Comparison of ENCODE assay signal across 8 mouse cellular contexts in genomic region chr14:40894576-40895247, GRCm38 (mm10). TPM values are rescaled to one million over a fixed set of nuclear protein-coding genes. Genes with fewer than 3 reads are reported as not detected.
A peak's percentile ranks its signal among the peaks of the same experiment; 100 is the strongest.
DNase-seq lines count a peak whose midpoint lies in the region; ATAC-seq and TF ChIP-seq lines count a peak whose summit lies in the region.

No protein-coding gene starts in this region.

- no peak for TF ChIP-seq POLR2A in cerebellum, adult 2 months (IDR thresholded peaks at IDR 0.05; ENCODE audit: borderline replicate concordance, insufficient read depth, low read length)
- TF ChIP-seq POLR2A in thymus, adult 2 months (IDR thresholded peaks at IDR 0.05; ENCODE audit: control insufficient read depth, extremely low read depth, insufficient read depth, low read length, poor library complexity): no peak

- no peaks in the 10 kb centered on the region for H3K9me3 ChIP-seq in lung, embryonic 14.5 days (ENCODE audit: low read depth, low read length)

- H3K4me2 ChIP-seq in lung, embryonic 14.5 days: peak overlapping the region; percentile 53

- no peaks in the 10 kb centered on the region for H3K27me3 ChIP-seq in cerebellum, adult 2 months (ENCODE audit: control insufficient read depth, insufficient read depth, low read length)
- H3K27me3 ChIP-seq in lung, embryonic 14.5 days (ENCODE audit: insufficient read depth, low read length): no peaks in the 10 kb centered on the region
- no peaks in the 10 kb centered on the region for H3K27me3 ChIP-seq in thymus, adult 2 months (ENCODE audit: control insufficient read depth, insufficient read depth, low read length)

- H3K36me3 ChIP-seq in lung, embryonic 14.5 days (ENCODE audit: insufficient read depth): no peaks in the 10 kb centered on the region
- H3K36me3 ChIP-seq in thymus, adult 2 months (ENCODE audit: control insufficient read depth, insufficient read depth, low read length): no peaks in the 10 kb centered on the region

- no peaks in the 10 kb centered on the region for H3K4me1 ChIP-seq in cerebellum, adult 2 months (ENCODE audit: control insufficient read depth, insufficient read depth, low read length)
- 0 out of 2 replicates have a peak, but pooled peaks cover 3% of the 10 kb centered on the region for H3K4me1 ChIP-seq in lung, embryonic 14.5 days (ENCODE audit: insufficient read depth)
- H3K4me1 ChIP-seq in thymus, adult 2 months (replicated peaks; ENCODE audit: control insufficient read depth, insufficient read depth, low read length): no peaks in the 10 kb centered on the region

- no peak overlapping the region for H3K4me3 ChIP-seq in cerebellum, adult 2 months (replicated peaks; ENCODE audit: insufficient read depth, low read depth, low read length)
- H3K4me3 ChIP-seq in lung, embryonic 14.5 days (ENCODE audit: low read depth, low read length): no peak overlapping the region
- H3K4me3 ChIP-seq in thymus, adult 2 months (ENCODE audit: control insufficient read depth, insufficient read depth, low read length): no peak overlapping the region

- H3K27ac ChIP-seq in cerebellum, adult 2 months (ENCODE audit: insufficient read depth, low read length): no peak overlapping the region
- H3K27ac ChIP-seq in lung, embryonic 14.5 days (ENCODE audit: low read depth): no peak overlapping the region
- no peak overlapping the region for H3K27ac ChIP-seq in thymus, adult 2 months (ENCODE audit: control insufficient read depth, insufficient read depth, low read length)

- 14% methylated on average over 23 of the region's 23 CpGs for WGBS in cerebellum, adult 2 months
- WGBS in lung, embryonic 14.5 days: 9% methylated on average over 23 of the region's 23 CpGs
- 18% methylated on average over 23 of the region's 23 CpGs for WGBS in thymus, adult 2 months

- DNase-seq in MEL-GATA-1-ER (ENCODE audit: extremely low read depth, low read depth): peak; percentile 22
- DNase-seq in cerebellum, adult 2 months: peak; percentile 61 to 70
- peak; percentile 72 for DNase-seq in forelimb bud, embryonic 11.5 days (ENCODE audit: low read depth, low spot score)
- DNase-seq in heart, postnatal 4 days: peak; percentile 84
- peak; percentile 61 to 84 for DNase-seq in layer of hippocampus, adult 8-10 months (ENCODE audit: low spot score in 2 of 2)
- peak; percentile 87 for DNase-seq in lung, embryonic 14.5 days
- peak; percentile 58 for DNase-seq in ovary, adult 18-20 months (ENCODE audit: low spot score)
- DNase-seq in thymus, adult 2 months: peak; percentile 69

- peak; percentile 81 for TF ChIP-seq CTCF in cerebellum, adult 2 months (IDR thresholded peaks at IDR 0.05; ENCODE audit: borderline replicate concordance, insufficient read depth, low read depth, low read length)
- TF ChIP-seq CTCF in lung, embryonic 14.5 days (IDR thresholded peaks at IDR 0.05; ENCODE audit: low read depth): peak; percentile 95
- peak; percentile 87 for TF ChIP-seq CTCF in thymus, adult 2 months (IDR thresholded peaks at IDR 0.05; ENCODE audit: borderline replicate concordance, control insufficient read depth, extremely low read depth, insufficient read depth, low read length, poor library complexity)

- ATAC-seq in lung, embryonic 14.5 days (ENCODE audit: insufficient read depth): peak; percentile 83

- H3K9ac ChIP-seq in lung, embryonic 14.5 days: no peak overlapping the region

RNA-seq across cellular contexts. Expression of gene Sh2d4b, which starts 1.6 kb away (rescaled TPM):
- polyA plus RNA-seq in cerebellum, adult 2 months (2012; rRNA removed): 0.62 and 0.90 TPM in 2 replicates
- total RNA-seq in heart, postnatal 4 days (2021): 1 to 10 TPM; 1.5 to 1.6 TPM
- 1 to 10 TPM; 1.7 to 2.6 (median 2.4) TPM for total RNA-seq in layer of hippocampus, adult 8-10 months (2022)
- polyA plus RNA-seq in lung, embryonic 14.5 days (2014; fragmentation: Nextera tagmentation; extraction: Ambion mirVana): 0.74 and 0.79 TPM in 2 replicates
- polyA plus RNA-seq in thymus, adult 2 months (2012; rRNA removed): 5.4 and 7.0 TPM in 2 replicates

Comparison
In these comparisons a context has a peak if more than half of its experiments do, and no peak if none do; other contexts are left out.
1. DNase-seq: peak in every context shown above with its lines; median percentile 87 in lung, embryonic 14.5 days; 84 in heart, postnatal 4 days; 72 in layer of hippocampus, adult 8-10 months; 72 in forelimb bud, embryonic 11.5 days; 69 in thymus, adult 2 months; 66 in cerebellum, adult 2 months; 58 in ovary, adult 18-20 months; 22 in MEL-GATA-1-ER.